26 mouse cellular contexts compared by ENCODE assay signal in the genomic region with DNA sequence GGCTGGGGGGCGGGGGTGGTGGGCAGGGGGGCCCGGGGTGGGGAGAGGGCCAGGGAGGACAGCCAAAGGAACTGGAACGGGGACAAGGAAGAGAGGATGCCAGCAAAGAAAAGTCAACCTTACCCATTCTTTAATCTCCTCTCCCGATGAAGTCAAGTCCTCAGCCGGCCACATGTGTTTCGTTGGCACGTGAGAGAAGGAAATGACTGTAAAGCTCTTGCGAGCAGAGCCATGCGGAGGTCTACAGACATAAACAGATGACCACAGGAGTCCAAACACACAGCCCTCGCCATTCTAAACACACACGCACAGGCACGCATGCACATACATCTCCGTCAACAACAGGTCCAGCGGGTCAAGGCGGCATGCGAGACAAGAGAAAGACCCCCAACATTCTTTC.
DNase-seq lines count a peak whose midpoint lies in the region; ATAC-seq and TF ChIP-seq lines count a peak whose summit lies in the region.
"Had no signal": no experiment of that assay in that cellular context is flagged by ENCODE, and none has a peak within 500 bp of the region (broad histone marks: within the 10 kb centered on the region; RNA-seq: fewer than 3 reads in every experiment).

No protein-coding gene starts in this region.

- WGBS in lung, embryonic 16.5 days: 57% methylated on average over 16 of the region's 16 CpGs
- WGBS in lung, adult 2 months: 43% methylated on average over 16 of the region's 16 CpGs
- 69% methylated on average over 16 of the region's 16 CpGs for WGBS in neural tube, embryonic 15.5 days

- H3K9ac ChIP-seq in lung, embryonic 16.5 days (ENCODE audit: low read length): no peak overlapping the region
- H3K9ac ChIP-seq in neural tube, embryonic 15.5 days (replicated peaks): no peak overlapping the region
- H3K9ac ChIP-seq: embryonic facial prominence, embryonic 13.5 days; forebrain, embryonic 12.5 days; forebrain, embryonic 15.5 days; heart, embryonic 13.5 days; hindbrain, embryonic 14.5 days had no signal

- TF ChIP-seq POLR2A in lung, adult 2 months (IDR thresholded peaks at IDR 0.05; ENCODE audit: borderline replicate concordance, extremely low read depth, low read depth, low read length): no peak

- H3K4me1 ChIP-seq in lung, embryonic 16.5 days (replicated peaks; ENCODE audit: control insufficient read depth, insufficient read depth, low read length): peaks cover 5% of the 10 kb centered on the region
- H3K4me1 ChIP-seq in lung, adult 2 months (ENCODE audit: control insufficient read depth, insufficient read depth, low read length): no peaks in the 10 kb centered on the region; the same call in 1 of the 2 replicates
- peaks cover 4% of the 10 kb centered on the region; the same call in 1 of the 2 replicates for H3K4me1 ChIP-seq in neural tube, embryonic 15.5 days
- H3K4me1 ChIP-seq: heart, embryonic 13.5 days had no signal

- no peaks in the 10 kb centered on the region for H3K36me3 ChIP-seq in lung, embryonic 16.5 days (ENCODE audit: control insufficient read depth, insufficient read depth, low read length)
- no peaks in the 10 kb centered on the region for H3K36me3 ChIP-seq in neural tube, embryonic 15.5 days
- H3K36me3 ChIP-seq: embryonic facial prominence, embryonic 10.5 days; embryonic facial prominence, embryonic 13.5 days; forebrain, embryonic 12.5 days; forebrain, embryonic 15.5 days; heart, embryonic 10.5 days; heart, embryonic 13.5 days had no signal

- H3K27me3 ChIP-seq in lung, embryonic 16.5 days (ENCODE audit: control insufficient read depth, insufficient read depth, low read depth, low read length): no peaks in the 10 kb centered on the region
- no peaks in the 10 kb centered on the region for H3K27me3 ChIP-seq in neural tube, embryonic 15.5 days (replicated peaks)
- H3K27me3 ChIP-seq: embryonic facial prominence, embryonic 13.5 days; forebrain, embryonic 12.5 days; forebrain, embryonic 15.5 days had no signal

- DNase-seq in lung, adult 2 months: no peak
- DNase-seq in neural tube, embryonic 10.5 days (ENCODE audit: extremely low spot score, low spot score): peak; percentile 12
- peak; percentile 58 to 79 for DNase-seq in lung, postnatal 4 days
- no peak for DNase-seq in B cell, adult 2 months
- DNase-seq: adrenal gland, adult 8-10 months; adrenal gland, postnatal 25 days; cerebellum, adult 11-12 months; cerebellum, adult 8-10 months; cerebellum, postnatal 36 days; embryo, embryonic 11 days; gastrocnemius, postnatal 10 days; gastrocnemius, postnatal 36 days; heart, adult 2 months; heart, postnatal 14 days; heart, postnatal 4 days had no signal

- no peak overlapping the region for H3K4me3 ChIP-seq in lung, embryonic 16.5 days (ENCODE audit: low read length)
- no peak overlapping the region for H3K4me3 ChIP-seq in lung, adult 2 months (replicated peaks; ENCODE audit: extremely low read depth, low read depth, low read length)
- no peak overlapping the region for H3K4me3 ChIP-seq in neural tube, embryonic 15.5 days (replicated peaks)
- H3K4me3 ChIP-seq: embryonic facial prominence, embryonic 10.5 days; embryonic facial prominence, embryonic 13.5 days; erythroblast, embryonic 14.5 days; forebrain, embryonic 12.5 days; forebrain, embryonic 15.5 days; heart, adult 2 months; heart, embryonic 10.5 days; heart, embryonic 13.5 days had no signal

- no peak overlapping the region for H3K27ac ChIP-seq in lung, embryonic 16.5 days (ENCODE audit: low read length)
- H3K27ac ChIP-seq in neural tube, embryonic 15.5 days (replicated peaks): no peak overlapping the region
- H3K27ac ChIP-seq: embryonic facial prominence, embryonic 10.5 days; embryonic facial prominence, embryonic 13.5 days; forebrain, embryonic 12.5 days; forebrain, embryonic 15.5 days; heart, adult 2 months; heart, embryonic 10.5 days; heart, embryonic 13.5 days; hindbrain, embryonic 14.5 days had no signal

- H3K9me3 ChIP-seq in lung, embryonic 16.5 days (ENCODE audit: control insufficient read depth, low read length): no peaks in the 10 kb centered on the region
- no peaks in the 10 kb centered on the region for H3K9me3 ChIP-seq in neural tube, embryonic 15.5 days (replicated peaks)
- H3K9me3 ChIP-seq: forebrain, embryonic 15.5 days; heart, embryonic 13.5 days had no signal

- H3K4me2 ChIP-seq in lung, embryonic 16.5 days (ENCODE audit: low read depth, low read length): no peak overlapping the region
- no peak overlapping the region for H3K4me2 ChIP-seq in neural tube, embryonic 15.5 days
- H3K4me2 ChIP-seq: embryonic facial prominence, embryonic 13.5 days; forebrain, embryonic 12.5 days; forebrain, embryonic 15.5 days; heart, embryonic 13.5 days; hindbrain, embryonic 14.5 days had no signal

- no peak for TF ChIP-seq CTCF in lung, adult 2 months (IDR thresholded peaks at IDR 0.05; ENCODE audit: insufficient read depth, low read length)

- peak; percentile 50 for ATAC-seq in lung, embryonic 16.5 days (ENCODE audit: low read depth)
- ATAC-seq in neural tube, embryonic 15.5 days (ENCODE audit: low FRiP score): no peak
- ATAC-seq: activated CD4-positive, CD25-positive, alpha-beta regulatory T cell, adult 4 months; forebrain, embryonic 15.5 days had no signal

Comparison
In these comparisons a context has a peak if more than half of its experiments do, and no peak if none do; other contexts are left out.
1. DNase-seq: peak in neural tube, embryonic 10.5 days (single experiment) and lung, postnatal 4 days (2 of 2); none in lung, adult 2 months (single experiment) and B cell, adult 2 months (0 of 2).